Mouse (Mus musculus) G1E (cell line): ENCODE results near the gene Ccdc8. TPM values are rescaled to one million over a fixed set of nuclear protein-coding genes. Genes with fewer than 3 reads are reported as not detected.

Experiments
- ATAC-seq: 2 replicates; pipeline ENCODE4 v1.8.0; 2016; ENCODE audit warnings: mild to moderate bottlenecking; ENCODE audit not compliant: insufficient number of reproducible peaks, poor library complexity, low FRiP score, severe bottlenecking; ENCODE audit errors: extremely low read depth
- DNase-seq: peaks from one replicate; pipeline ENCODE4 v3.0.0; 2012; ENCODE audit warnings: low spot score
- H3K27me3 ChIP-seq: 2 replicates; pipeline ENCODE4 v1.6.1; 2012; ENCODE audit warnings: mild to moderate bottlenecking, low read length, inconsistent platforms; ENCODE audit not compliant: insufficient read depth
- H3K36me3 ChIP-seq: replicated peaks from 2 replicates; pipeline ENCODE3; 2012; ENCODE audit warnings: mild to moderate bottlenecking, inconsistent platforms
- H3K4me1 ChIP-seq: 2 replicates; pipeline ENCODE4 v1.6.1; 2012; ENCODE audit warnings: low read depth, low read length, inconsistent platforms, mixed read lengths; ENCODE audit not compliant: insufficient read depth
- H3K4me3 ChIP-seq: 2 replicates; pipeline ENCODE4 v1.5.1; 2012; ENCODE audit warnings: low read depth, mild to moderate bottlenecking, inconsistent platforms, low read length, moderate library complexity, mixed read lengths
- H3K9me3 ChIP-seq: replicated peaks from 2 replicates; pipeline ENCODE4 v1.6.1; 2012; ENCODE audit warnings: inconsistent platforms
- CTCF ChIP-seq: IDR thresholded peaks from 2 replicates; pipeline ENCODE4 v1.5.1; 2012; ENCODE audit warnings: low read depth, low read length, inconsistent platforms, mixed read lengths
- GATA1 ChIP-seq: IDR thresholded peaks from 2 replicates; pipeline ENCODE4 v1.6.1; 2012; ENCODE audit warnings: borderline replicate concordance, low read length, inconsistent platforms, mixed read lengths
- GATA2 ChIP-seq: IDR thresholded peaks from 2 replicates; pipeline ENCODE4 v1.6.1; 2012; ENCODE audit warnings: low read depth, low read length, inconsistent platforms, borderline replicate concordance
- POLR2AphosphoS5 ChIP-seq: IDR thresholded peaks from 2 replicates; pipeline ENCODE4 v1.6.1; 2012; ENCODE audit warnings: low read depth, low read length, inconsistent platforms; ENCODE audit not compliant: insufficient replicate concordance
- TAL1 ChIP-seq: conservative IDR thresholded peaks from 2 replicates; pipeline ENCODE4 v1.6.1; 2012; ENCODE audit warnings: low read depth, low read length, inconsistent platforms, mixed read lengths
- polyA plus RNA-seq: library from polyadenylated mRNA; stranded (reverse); fragments of >175 nt; gene quantifications from 2 replicates; pipeline ENCODE4 v1.2.3, GENCODE M21; 2012
- total RNA-seq, 2 experiments: library from RNA; stranded (forward) in 1 of 2; stranded (reverse) in 1 of 2; fragments of 200-1000 nt in 1 of 2; fragments of >200 nt in 1 of 2; fragmentation: Nextera tagmentation in 1 of 2; gene quantifications; 2 replicates each; pipeline ENCODE4 v1.2.3; 2014 to 2017

The Ccdc8 gene
- total and polyA plus RNA-seq, 3 experiments = 3.3 to 17.6 (median 7.1) TPM

DNA sequence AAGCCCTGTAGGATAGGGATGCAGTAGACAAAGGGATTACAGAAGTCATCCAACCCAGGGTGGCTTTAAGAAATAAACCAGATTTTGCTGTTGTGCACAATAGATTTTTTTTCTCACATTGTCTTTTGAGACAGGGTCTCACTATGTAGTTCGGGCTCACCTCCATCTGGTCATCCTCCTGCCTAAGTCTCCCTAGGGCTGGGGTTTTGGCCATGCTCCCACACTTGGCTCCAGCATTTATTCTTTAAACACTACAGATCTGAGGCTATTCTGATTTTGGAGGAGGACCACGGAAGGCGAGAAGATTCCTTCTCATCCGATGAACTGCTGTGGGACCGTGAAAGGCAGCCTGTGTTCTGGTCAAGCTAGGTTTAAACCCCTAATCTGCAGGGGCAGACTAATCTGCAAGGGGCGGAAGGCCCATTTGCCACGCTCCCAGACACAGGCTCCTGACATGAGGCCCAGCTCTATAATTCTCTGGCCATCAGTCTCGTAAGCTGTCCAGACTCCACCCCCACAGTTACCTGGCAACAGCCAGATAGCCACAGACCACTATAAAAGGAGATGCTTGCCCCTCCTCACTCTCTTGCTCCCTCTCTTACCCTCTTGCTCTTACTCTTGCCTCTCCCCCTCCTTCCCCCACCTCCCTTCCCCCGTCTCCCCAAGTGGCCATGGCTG, 45.6 kb downstream of the Ccdc8 start:
- no peak overlapping the region for H3K4me3 ChIP-seq
- DNase-seq = no peak
- no peak for ATAC-seq
- H3K4me1 ChIP-seq = peaks cover 3% of the 10 kb centered on the region; the same call in 1 of the 2 replicates
- no peaks in the 10 kb centered on the region for H3K9me3 ChIP-seq
- H3K27me3 ChIP-seq = no peaks in the 10 kb centered on the region
- H3K36me3 ChIP-seq = peaks cover 93% of the 10 kb centered on the region
- TF ChIP-seq POLR2AphosphoS5 (no peak), GATA2 (no peak), CTCF (no peak), TAL1 (no peak), GATA1 (no peak)

GRCm38 (mm10) chr7:17039373-17039772, 46.9 kb downstream of the Ccdc8 start:
- Histone ChIP-seq H3K27me3 (no peaks in the 10 kb centered on the region), H3K4me1 (peaks cover 5% of the 10 kb centered on the region), H3K36me3 (peaks cover 93% of the 10 kb centered on the region), H3K9me3 (no peaks in the 10 kb centered on the region), H3K4me3 (no peak overlapping the region)
- no peak for DNase-seq
- ATAC-seq = no peak
- no peak for TF ChIP-seq TAL1
- TF ChIP-seq GATA1 = no peak
- no peak for TF ChIP-seq POLR2AphosphoS5
- TF ChIP-seq GATA2 = no peak
- no peak for TF ChIP-seq CTCF

DNA sequence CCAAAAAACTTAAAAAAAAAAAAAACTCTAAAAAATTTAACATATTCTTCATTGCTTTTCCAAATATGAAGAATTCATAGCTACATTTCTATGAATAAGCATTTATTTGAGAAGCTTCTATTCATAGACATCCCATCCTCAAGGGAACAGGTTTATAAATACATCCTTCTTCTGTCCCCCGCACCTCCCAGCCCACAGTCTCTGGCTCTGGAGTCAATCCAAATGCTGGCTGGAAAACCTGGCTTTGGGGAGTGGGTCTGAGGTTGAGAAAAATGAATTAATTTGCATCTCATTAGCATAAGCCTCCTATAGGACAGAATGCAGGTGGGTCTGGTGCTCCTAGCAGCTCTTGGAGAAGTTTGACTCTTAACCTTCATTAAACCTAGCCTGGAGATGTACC, 53.2 kb downstream of the Ccdc8 start:
- no peak for ATAC-seq
- peaks cover 88% of the 10 kb centered on the region for H3K36me3 ChIP-seq
- no peak for TF ChIP-seq GATA2
- TF ChIP-seq CTCF = no peak
- TF ChIP-seq TAL1 = no peak
- no peak for TF ChIP-seq GATA1
- no peak for TF ChIP-seq POLR2AphosphoS5

More for the DNA sequence above, 53.2 kb downstream of the Ccdc8 start:
- Histone ChIP-seq H3K27me3 (no peaks in the 10 kb centered on the region), H3K9me3 (no peaks in the 10 kb centered on the region), H3K4me3 (no peak overlapping the region), H3K4me1 (peaks cover 30% of the 10 kb centered on the region)
- no peak for DNase-seq

Other genes starting within 250 kb of the Ccdc8 start
- gene Slc1a5, start 211.4 kb upstream of the Ccdc8 start, total RNA-seq (2014; fragmentation: Nextera tagmentation) = 18.8 and 61.2 TPM in 2 replicates
- 5.9 and 7.1 TPM in 2 replicates for gene Slc1a5, start 211.4 kb upstream of the Ccdc8 start, total RNA-seq (2017)
- 13.9 and 14.7 TPM in 2 replicates for gene Slc1a5, start 211.4 kb upstream of the Ccdc8 start, polyA plus RNA-seq
- gene Strn4, start 176.8 kb upstream of the Ccdc8 start, total RNA-seq (2014; fragmentation: Nextera tagmentation) = 40.3 and 67.7 TPM in 2 replicates
- gene Strn4, start 176.8 kb upstream of the Ccdc8 start, total RNA-seq (2017) = 33.8 and 38.9 TPM in 2 replicates
- gene Strn4, start 176.8 kb upstream of the Ccdc8 start, polyA plus RNA-seq = 62.4 and 64.4 TPM in 2 replicates
- gene Fkrp, start 176.0 kb upstream of the Ccdc8 start, total RNA-seq (2014; fragmentation: Nextera tagmentation) = 12.3 and 18.0 TPM in 2 replicates
- gene Fkrp, start 176.0 kb upstream of the Ccdc8 start, total RNA-seq (2017) = 10.5 and 11.3 TPM in 2 replicates
- 30.6 and 32.9 TPM in 2 replicates for gene Fkrp, start 176.0 kb upstream of the Ccdc8 start, polyA plus RNA-seq
- gene Prkd2, start 149.8 kb upstream of the Ccdc8 start, total RNA-seq (2014; fragmentation: Nextera tagmentation) = 23.6 and 28.7 TPM in 2 replicates
- gene Prkd2, start 149.8 kb upstream of the Ccdc8 start, total RNA-seq (2017) = 3.9 and 4.4 TPM in 2 replicates
- 13.6 and 22.4 TPM in 2 replicates for gene Prkd2, start 149.8 kb upstream of the Ccdc8 start, polyA plus RNA-seq
- 0.30 TPM in 1 of 2 replicates, not detected in the other for gene Dact3, start 117.4 kb upstream of the Ccdc8 start, total RNA-seq (2014; fragmentation: Nextera tagmentation)
- 0.05 and 0.12 TPM in 2 replicates for gene Dact3, start 117.4 kb upstream of the Ccdc8 start, total RNA-seq (2017)
- gene Dact3, start 117.4 kb upstream of the Ccdc8 start, polyA plus RNA-seq = 0.28 and 0.30 TPM in 2 replicates
- not detected in 2 replicates for gene Gng8, start 100.9 kb upstream of the Ccdc8 start, total RNA-seq (2014; fragmentation: Nextera tagmentation)
- 0.23 TPM in 1 of 2 replicates, not detected in the other for gene Gng8, start 100.9 kb upstream of the Ccdc8 start, total RNA-seq (2017)
- not detected in 2 replicates for gene Gng8, start 100.9 kb upstream of the Ccdc8 start, polyA plus RNA-seq
- not detected in 2 replicates for gene Ptgir, start 86.2 kb upstream of the Ccdc8 start, total RNA-seq (2014; fragmentation: Nextera tagmentation)
- gene Ptgir, start 86.2 kb upstream of the Ccdc8 start, total RNA-seq (2017) = 3.1 and 3.5 TPM in 2 replicates
- 0.05 and 0.07 TPM in 2 replicates for gene Ptgir, start 86.2 kb upstream of the Ccdc8 start, polyA plus RNA-seq
- 157 and 166 TPM in 2 replicates for gene Calm3, start 68.6 kb upstream of the Ccdc8 start, total RNA-seq (2014; fragmentation: Nextera tagmentation)
- gene Calm3, start 68.6 kb upstream of the Ccdc8 start, total RNA-seq (2017) = 313 and 344 TPM in 2 replicates
- gene Calm3, start 68.6 kb upstream of the Ccdc8 start, polyA plus RNA-seq = 792 and 815 TPM in 2 replicates
- gene Pnmal2, start 48.0 kb upstream of the Ccdc8 start, total RNA-seq (2014; fragmentation: Nextera tagmentation) = not detected in 2 replicates
- gene Pnmal2, start 48.0 kb upstream of the Ccdc8 start, total RNA-seq (2017) = 0.06 and 0.22 TPM in 2 replicates
- not detected in 2 replicates for gene Pnmal2, start 48.0 kb upstream of the Ccdc8 start, polyA plus RNA-seq
- gene Pnmal1, start 33.0 kb upstream of the Ccdc8 start, total RNA-seq (2014; fragmentation: Nextera tagmentation) = not detected in 2 replicates
- 0.05 TPM in 1 of 2 replicates, not detected in the other for gene Pnmal1, start 33.0 kb upstream of the Ccdc8 start, total RNA-seq (2017)
- 0.01 TPM in 1 of 2 replicates, not detected in the other for gene Pnmal1, start 33.0 kb upstream of the Ccdc8 start, polyA plus RNA-seq
- gene Gm42372, start 9.6 kb upstream of the Ccdc8 start, total RNA-seq (2014; fragmentation: Nextera tagmentation) = not detected in 2 replicates
- 0.06 and 0.22 TPM in 2 replicates for gene Gm42372, start 9.6 kb upstream of the Ccdc8 start, total RNA-seq (2017)
- gene Gm42372, start 9.6 kb upstream of the Ccdc8 start, polyA plus RNA-seq = not detected in 2 replicates
- gene Ppp5c, start 35.2 kb downstream of the Ccdc8 start, total RNA-seq (2014; fragmentation: Nextera tagmentation) = 102 and 112 TPM in 2 replicates
- gene Ppp5c, start 35.2 kb downstream of the Ccdc8 start, total RNA-seq (2017) = 44.9 and 50.2 TPM in 2 replicates
- 92.9 and 94.1 TPM in 2 replicates for gene Ppp5c, start 35.2 kb downstream of the Ccdc8 start, polyA plus RNA-seq
- 240 and 246 TPM in 2 replicates for gene Hif3a, start 69.7 kb downstream of the Ccdc8 start, total RNA-seq (2014; fragmentation: Nextera tagmentation)
- 18.0 and 19.6 TPM in 2 replicates for gene Hif3a, start 69.7 kb downstream of the Ccdc8 start, total RNA-seq (2017)
- 162 and 183 TPM in 2 replicates for gene Hif3a, start 69.7 kb downstream of the Ccdc8 start, polyA plus RNA-seq
- 0.87 and 1.9 TPM in 2 replicates for gene Psg16, start 81.3 kb downstream of the Ccdc8 start, total RNA-seq (2014; fragmentation: Nextera tagmentation)
- gene Psg16, start 81.3 kb downstream of the Ccdc8 start, total RNA-seq (2017) = 0.29 and 0.71 TPM in 2 replicates
- 0.02 and 0.08 TPM in 2 replicates for gene Psg16, start 81.3 kb downstream of the Ccdc8 start, polyA plus RNA-seq
- gene Ceacam3, start 157.6 kb downstream of the Ccdc8 start, total RNA-seq (2014; fragmentation: Nextera tagmentation) = not detected in 2 replicates
- gene Ceacam3, start 157.6 kb downstream of the Ccdc8 start, total RNA-seq (2017) = 0.29 and 0.44 TPM in 2 replicates
- 0.02 TPM in 1 of 2 replicates, not detected in the other for gene Ceacam3, start 157.6 kb downstream of the Ccdc8 start, polyA plus RNA-seq
- gene Psg29, start 210.8 kb downstream of the Ccdc8 start, total RNA-seq (2014; fragmentation: Nextera tagmentation) = not detected in 2 replicates
- 0.06 and 0.11 TPM in 2 replicates for gene Psg29, start 210.8 kb downstream of the Ccdc8 start, total RNA-seq (2017)
- not detected in 2 replicates for gene Psg29, start 210.8 kb downstream of the Ccdc8 start, polyA plus RNA-seq